Mouse (Mus musculus) embryo, embryonic 11 days (tissue): ENCODE measurements around the gene Pin4.
A peak's percentile ranks its signal among the peaks of the same experiment; 100 is the strongest.
"Not testable (repeated sequence)": the region's sequence is repeated elsewhere in the genome, so short reads cannot be mapped to it uniquely, and the experiment has no call there.

Experiments
- DNase-seq: peaks from one replicate; pipeline ENCODE4 v3.0.0-alpha.2; 2015

The Pin4 gene

DNA sequence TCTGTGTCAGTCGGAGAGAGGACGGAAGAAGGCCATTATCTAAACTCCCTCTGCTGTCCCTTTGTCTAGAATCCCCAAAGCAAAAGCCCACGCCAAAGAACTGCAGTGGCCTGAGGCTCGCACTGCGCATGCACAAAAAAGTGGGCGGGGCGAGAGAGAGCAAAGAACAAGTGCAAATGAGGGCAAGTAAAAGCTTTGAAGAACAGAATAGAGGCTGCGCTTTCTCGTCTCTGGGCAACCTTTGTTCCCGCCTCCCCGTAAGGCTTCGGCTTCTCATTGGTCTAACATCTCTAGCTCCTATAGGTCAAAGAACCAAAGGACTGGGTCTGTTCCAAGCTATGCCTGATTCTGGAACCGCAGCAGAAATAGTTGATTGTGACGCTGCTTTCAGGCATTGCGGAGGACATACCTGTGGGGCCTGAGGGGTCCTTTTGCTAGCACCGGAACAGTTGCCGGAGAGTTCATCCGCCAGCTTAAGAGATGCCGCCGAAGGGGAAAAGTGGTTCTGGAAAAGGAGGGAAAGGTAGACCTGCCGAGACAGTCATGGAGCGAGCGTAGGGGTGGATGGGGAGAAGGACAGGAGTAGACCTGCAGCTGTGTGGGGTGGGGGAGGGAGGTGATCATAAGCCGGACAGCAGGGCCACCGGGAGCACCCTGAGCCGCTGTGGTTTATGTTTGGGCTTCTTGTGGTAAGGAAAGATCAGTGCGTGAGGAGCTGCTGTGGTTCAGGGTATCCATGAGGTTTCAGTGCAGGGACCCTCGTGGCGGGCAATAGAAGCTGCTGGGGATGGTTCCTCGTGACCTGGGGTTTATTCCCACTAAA is at the start of gene Pin4:
Gene Pin4 (plus strand): TSS at position 406 of the 823 bp plus-strand sequence.
- peak; percentile 92 for DNase-seq

DNA sequence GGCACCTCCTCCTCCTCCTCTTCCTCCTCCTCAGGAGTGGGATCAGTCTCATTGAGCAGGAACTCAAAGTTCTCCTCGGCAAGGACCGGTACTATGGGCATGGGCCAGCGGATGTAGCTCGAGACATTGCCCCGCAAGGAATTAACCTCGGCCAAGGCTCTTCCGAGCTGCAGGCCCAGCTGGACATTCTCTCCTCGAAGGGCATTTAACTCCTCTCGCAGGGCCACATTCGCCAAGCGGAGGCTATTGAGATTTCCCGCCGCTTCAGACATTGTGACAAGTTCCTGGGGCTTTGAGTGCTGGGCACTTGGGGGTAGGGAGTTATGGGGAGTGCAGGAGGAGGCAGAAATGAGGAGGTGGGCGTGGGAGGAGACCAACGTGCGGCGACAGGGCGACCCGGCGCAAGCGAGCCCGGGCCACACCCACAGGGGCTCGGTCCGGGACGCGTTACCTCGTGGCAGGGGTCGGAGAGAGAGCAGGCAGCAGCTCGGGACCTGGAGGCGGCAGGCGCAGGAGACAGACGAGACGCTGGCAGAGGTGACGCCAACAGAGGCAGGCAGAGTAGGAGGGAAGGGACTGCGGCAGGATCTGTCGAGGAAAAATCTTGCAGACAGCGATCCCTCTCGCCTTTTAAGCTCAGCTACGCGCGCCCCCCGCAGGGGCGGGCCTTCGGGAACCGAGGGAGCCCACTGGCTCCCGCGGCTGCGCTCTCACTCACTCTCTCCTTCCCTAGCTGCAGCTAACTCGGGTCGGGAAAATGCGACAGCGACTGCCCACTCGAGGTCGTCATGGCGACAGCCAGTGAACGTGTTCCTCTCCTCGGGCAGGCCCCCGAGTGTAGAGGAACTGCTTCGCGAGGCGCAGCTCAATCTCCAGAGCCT is 48.4 kb upstream of the Pin4 start, which contains the start of gene Rtl5:
Gene Rtl5 (minus strand): TSS at position 714 of the 881 bp plus-strand sequence.
- DNase-seq: peak; percentile 88

DNA sequence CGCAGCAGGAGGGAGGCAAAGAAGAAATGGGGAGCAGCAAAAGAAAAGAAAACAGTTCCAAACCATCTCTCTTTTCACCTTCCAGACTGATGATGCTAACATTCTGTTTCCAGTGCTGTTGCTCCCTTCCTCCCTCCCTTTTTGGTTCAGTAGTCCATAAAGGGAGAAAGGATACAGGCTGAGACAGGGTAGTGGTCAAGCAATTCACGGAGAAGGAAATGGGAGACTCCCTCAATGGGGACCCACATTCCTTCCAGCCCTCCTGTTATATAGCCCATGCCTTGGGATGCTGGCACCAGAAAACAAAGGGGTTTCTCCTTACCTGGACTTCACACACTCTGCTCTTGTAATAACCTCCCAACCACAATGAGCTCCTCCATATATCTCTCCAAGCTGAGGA is 47.7 kb upstream of the Pin4 start:
- DNase-seq: no peak

DNA sequence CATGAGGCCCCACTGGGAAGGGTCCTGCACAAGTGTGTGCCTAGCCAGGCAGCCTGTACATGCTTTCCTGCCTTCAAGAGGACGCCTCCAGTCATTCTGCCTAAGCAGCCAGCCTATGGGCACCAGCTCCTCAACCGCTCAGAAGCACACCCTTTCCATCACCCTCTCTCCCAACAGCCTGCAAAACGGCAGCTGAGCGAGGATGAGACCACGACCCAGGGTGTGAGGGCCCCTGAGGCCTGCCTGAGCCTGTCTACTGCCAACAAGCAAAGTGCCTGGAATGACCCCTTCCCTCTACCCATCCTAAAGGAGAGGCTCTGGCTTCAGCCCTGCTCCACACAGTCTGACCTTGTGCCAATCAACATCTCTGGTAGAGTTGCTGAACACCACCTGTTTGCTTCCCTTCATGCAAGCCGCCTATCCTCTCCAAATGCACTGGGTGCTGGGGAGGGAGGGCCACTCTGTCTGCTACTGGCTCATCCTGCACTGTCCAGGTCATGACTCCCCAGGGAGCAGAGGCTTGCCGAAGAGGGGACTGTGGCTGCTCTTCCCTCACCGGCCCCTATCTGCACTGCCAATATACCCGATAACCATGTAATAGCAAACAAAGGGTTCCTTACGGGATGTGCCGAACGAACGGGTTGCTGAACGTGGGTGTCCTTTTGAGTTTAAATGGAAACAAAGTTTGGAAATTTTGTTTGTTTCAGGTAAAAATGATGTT is 45.5 kb upstream of the Pin4 start:
- no peak for DNase-seq

DNA sequence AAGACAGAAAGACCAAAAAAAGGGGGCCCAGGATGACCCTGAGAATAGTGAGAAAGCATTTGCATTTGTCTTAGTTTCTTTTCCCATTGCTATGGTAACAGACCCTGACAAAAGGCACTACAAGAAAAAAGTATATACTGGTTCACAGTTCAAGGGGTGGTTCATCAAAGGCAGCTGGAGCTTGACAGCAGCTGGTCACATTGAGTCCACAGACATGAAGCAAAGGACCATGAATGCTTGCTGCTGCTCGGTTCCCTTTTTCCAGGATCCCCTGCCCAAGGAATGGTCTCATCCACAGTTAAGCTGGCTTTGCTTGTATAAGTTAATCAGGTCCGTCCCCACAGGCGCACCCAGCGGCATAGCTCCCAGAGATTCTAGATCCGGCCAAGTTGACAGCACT is 44.8 kb upstream of the Pin4 start:
- no peak for DNase-seq

DNA sequence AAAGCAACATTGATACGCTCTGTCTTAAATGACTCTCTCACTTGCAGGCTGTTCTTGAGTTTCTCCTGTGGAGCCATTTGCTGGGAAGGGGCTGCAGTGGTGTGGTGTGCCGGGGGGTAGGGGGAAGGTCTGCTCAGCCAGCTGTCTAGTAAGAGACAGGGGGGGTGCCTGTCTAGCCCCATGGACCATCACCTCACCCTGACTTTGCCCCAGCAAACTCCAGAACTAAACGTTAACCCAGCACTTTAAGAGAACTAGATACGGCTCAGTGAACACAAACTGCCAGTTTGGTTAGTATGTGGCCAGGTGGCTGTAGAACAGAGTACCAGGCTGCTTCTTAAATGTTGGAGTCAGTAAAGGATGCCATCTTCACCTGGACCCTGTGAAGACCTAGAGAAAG is 44.1 kb upstream of the Pin4 start:
- DNase-seq: no peak

DNA sequence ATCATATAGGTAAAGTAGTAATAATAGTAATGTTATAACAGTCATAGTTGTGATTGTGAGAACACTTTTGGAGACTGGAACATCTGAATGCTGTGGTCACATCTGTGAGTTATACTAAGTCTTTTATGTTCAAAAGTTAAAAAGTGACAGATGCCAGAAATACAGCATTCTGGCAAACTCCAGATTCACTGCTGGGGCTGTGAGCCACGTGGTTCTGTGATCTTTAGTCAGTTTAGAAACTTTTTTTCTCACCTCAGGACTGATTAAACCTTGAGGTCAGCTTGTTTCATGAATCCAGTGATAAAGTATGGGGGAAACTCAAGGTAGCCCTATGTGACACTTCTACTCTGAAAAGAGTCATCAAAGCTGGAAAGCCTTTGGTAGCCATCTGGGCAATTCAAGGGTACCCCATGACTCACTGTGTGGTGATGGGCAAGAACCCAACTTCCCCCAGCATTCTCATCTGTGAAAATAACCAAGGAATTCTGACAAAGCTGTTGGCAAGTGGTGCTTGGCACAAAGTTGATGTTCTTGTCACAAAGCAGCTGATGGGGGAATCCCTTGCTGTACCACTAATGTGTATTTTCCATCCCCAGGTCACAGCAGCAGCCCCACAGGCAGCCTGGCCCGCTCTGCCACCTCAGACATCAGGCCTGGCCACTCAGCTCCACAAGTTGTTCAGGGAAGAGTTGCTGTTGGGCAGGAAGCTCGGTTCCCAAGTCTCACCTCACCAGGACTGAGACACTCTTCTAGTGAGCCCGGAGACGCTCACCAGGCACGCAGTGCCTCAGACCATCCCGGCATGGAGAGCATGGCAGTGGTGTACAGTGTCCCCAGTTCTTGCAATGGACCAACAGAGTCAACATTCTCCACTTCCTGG is 42.1 kb upstream of the Pin4 start:
- DNase-seq: no peak

DNA sequence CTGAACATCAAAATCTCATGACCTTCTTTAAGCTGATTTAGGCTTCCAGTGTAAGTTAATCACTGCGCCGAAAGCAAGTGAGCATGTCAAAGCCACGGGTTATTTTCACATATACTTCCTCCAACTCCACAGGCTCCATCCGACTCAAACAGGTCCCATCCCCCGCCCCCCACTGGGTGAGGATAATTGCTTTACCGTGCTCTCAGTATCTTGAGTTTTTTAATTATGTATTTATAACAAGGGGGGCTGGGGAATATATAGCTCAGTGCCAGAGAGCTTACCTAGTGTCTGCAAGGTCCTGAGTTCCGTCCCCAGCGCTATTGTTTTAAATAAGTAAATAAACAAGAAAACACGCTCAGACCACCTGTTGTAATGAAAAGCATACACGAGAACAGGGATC is 38.2 kb upstream of the Pin4 start:
- no peak for DNase-seq

DNA sequence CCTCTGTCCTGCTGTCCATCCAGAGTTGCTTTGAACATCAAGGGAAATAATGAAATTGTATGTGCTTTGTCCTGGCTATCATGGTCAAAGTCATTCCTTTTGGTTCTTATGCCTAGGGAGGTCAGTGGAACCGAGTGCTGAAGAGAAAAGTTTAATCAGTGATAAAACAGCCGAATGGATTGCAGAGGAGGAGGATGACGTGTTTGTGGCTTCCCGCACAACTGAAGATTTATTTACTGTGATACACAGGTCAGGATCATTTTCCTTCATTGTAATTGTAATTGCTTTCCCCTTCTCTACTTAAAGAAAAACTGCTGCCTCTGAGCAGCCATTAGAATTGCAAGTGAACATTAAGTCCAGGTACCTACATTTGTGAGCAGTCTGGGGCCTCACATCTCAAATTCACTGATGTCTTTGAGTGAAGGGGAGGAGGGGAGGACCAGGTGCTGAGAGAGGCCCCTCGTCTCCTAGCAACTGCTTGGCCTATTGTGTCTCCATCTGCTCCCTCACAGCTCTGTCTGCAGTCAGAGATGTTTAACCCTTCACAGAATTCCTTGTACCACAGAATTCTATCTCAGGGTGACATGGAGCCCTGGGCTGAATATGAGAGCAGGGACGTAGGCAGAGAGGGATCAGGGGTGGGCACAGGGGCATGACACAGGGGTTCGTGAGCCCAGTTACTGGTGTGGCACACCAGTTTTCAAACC is 37.5 kb upstream of the Pin4 start:
- DNase-seq: peak; percentile 73

DNA sequence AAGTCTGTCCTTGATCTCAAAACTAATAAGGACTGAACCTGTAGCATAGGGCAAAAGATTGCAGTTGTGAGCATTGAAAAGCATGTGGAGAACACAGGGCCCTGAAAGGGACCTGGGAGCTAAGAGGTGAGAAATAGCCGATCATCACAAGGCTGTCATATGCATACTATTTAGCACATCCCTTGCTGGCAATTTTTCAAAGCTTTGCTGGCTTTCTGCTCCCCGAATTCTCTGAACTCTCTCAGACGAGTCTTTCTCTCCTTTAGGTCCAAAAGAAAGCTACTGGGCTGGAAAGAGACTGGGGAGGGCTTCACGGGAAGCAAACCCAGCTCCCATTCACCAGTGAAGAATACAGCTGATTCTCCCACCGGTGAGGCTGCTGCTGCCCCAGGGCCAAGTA is 36.9 kb upstream of the Pin4 start:
- DNase-seq: no peak

DNA sequence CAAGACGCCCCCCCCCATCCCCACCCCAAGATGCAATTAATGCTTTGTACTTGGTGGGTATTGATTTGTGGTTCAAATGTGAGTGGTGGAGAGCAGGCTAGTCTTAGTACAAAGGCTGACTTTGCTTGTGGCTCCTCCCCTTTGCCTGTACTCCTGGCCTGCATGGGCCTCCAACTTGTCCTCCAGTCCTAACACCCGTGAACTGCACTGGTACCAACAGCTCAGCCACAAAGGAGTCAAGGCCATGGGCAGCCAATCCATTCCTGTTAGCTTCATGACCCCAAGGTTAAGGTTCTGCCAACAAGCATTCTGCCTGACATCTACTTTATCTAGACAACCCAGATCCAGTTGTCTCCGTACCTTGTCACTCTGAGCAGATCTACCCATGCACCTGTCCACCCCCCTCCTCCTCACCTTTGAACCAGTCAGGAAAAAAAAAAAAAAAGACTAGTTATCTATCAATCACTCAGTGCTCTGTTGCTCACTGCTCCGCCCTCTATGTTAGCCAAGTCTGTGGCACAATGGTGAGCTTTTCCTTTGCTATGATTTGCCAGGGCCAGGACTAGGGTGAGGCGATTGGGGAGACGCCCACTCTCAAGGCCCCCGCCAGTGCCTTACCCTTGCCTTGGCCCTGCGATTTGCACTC is 33.3 kb upstream of the Pin4 start:
- DNase-seq: no peak

DNA sequence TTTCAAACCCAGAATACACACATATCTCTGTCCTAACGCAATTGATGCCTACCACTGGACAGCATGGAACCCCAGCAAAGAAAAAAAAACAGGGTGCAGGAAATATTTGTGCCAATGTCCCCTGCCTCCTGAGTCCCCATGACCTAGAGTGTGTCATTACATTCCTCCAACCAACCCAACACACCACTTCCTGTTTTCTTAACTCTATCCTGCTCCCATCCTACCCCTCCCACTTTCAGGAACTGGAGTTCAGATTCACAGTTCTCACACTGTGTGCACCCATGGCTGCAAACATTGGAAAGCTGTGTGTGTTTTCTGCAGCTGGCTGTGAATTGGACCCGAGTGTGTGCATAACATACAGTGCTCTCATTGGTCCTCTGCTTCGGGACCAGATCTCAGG is 28.6 kb upstream of the Pin4 start:
- no peak for DNase-seq

DNA sequence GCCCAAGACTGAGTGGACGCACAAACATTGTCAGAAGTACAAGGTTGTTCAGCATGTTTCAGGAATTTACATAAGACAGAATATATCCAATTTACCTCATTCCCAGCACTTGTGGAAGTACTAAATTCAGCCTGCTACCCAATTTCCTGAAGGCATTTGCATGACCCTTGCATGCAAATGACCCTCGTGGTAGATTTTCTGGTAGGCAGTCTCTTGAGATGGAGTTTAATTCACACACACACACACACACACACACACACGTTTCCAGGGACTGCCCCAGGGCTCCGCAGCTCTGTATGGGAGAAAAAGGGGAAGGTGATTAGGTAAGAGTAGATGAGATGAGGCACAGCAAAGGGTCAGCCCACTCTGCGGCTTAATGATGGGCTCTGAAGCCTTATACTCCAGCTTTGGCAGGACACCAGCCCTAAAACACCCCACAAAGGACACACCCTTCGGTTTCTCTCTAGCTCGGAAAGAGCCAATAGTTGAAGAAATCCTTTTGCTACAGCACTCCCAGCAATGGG is 24.8 kb upstream of the Pin4 start:
- no peak for DNase-seq

DNA sequence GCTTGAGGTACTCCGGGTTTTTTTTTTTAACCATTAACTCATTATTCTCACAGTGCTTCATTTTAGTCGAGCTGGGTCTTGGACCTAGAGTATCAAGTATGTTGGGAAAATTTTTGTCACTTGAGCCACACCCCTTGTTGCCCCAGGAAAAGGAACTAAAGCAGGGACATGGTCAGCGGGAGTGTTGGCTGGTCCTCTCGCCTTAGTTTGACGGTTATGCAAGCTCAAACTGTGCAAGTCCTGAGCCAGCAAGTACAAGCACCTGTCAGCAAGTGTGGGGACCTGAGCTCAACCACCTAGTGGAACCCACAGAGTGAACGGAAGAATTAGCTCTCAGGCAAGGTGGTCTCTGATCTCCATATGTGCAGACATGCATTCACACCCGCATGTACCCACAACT is 17.4 kb upstream of the Pin4 start:
- DNase-seq: no peak

DNA sequence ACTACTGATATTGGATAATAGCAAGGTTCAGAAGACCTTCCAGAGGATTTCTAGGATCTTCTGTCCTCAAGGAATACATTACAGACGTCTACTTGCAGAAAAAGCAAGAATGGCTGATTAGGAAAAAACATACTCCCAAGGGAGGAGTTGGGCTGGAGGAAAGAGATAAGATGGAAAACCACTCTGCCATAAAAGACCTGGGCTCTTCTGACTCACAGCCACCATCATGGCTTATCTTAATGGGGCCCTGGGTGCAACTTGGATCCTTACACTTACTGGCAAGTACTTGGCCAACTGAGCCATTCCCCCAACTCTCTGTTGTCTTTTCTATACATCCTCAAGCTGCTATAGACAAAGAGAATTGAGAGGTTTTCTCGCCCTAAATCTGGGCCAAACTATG is 15.4 kb upstream of the Pin4 start:
- DNase-seq: not testable (repeated sequence)

DNA sequence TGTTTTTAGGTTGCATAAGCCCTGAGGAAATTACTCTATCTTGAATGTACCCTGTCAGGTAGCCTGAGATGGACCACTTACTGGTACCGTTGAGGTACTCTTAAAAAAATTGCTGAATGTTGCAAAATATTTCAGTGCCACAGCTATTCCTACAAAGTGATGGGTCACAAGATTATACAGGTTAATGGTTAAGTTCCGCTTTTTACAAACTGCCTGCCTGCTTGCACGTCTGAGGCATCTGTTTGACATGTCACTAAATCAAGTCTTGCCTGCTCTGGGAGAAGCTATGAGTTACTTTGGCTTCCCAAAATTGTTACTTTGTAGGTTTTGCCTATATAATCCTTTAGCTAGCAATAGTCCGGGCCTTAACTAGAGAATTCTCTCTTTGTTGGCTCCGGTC is 9.9 kb upstream of the Pin4 start:
- DNase-seq: not testable (repeated sequence)

DNA sequence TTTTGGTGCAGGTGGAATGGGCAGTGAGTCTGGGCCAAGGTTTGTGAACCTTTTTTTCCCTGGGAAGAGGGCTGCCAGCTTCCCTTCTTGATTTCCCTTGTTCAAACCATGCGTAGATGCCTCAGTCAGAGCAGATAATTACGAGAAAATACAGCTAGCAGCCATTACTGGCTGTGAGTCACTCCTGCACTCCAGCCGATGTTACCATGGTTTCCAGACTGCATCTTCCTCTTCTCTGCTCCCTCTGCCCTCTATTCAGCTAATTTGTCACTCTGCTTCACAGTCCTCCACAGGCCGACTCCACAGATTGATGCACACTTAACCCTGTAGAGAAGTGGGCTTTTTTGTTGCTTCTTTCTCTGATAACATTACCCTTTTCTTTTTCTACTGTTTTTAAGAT is 3.6 kb upstream of the Pin4 start:
- DNase-seq: peak; percentile 7

DNA sequence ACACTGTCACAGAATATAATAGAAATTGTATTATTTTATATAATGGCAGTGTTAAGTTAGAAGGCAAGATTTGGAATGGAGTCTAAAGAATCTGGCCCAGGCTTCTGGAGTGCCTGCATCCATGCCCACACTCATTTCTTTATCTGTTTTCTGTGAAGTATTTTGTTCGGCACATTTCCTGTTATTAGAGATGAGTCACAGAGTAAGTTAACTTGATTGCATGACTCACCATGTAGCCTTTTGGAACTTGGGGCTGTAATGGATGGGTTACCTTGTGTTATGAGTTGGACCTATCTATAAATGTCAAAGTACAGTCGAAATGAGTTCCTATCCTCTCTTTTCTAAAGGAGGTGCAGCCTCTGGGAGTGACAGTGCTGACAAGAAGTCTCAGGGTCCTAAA is 2.1 kb downstream of the Pin4 start:
- no peak for DNase-seq

DNA sequence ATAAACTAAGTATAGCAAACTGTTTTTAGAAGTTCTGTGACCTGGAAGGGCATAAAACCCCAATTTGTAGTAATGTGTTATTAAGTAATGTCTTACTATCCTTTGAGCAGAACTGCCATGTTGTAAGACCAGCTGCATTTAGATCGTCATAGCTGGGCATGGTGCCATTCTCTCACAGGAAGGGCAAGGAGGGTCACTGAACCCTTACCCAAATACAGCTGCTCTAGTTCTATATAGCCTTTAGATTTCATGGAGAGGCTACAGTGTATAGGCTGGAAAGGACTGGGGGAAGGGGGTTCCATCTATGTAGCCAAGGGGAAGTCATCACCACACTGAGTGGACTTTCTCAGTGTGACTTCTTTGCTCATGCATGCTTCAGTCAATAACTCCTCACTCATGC is 21.9 kb downstream of the Pin4 start:
- no peak for DNase-seq

DNA sequence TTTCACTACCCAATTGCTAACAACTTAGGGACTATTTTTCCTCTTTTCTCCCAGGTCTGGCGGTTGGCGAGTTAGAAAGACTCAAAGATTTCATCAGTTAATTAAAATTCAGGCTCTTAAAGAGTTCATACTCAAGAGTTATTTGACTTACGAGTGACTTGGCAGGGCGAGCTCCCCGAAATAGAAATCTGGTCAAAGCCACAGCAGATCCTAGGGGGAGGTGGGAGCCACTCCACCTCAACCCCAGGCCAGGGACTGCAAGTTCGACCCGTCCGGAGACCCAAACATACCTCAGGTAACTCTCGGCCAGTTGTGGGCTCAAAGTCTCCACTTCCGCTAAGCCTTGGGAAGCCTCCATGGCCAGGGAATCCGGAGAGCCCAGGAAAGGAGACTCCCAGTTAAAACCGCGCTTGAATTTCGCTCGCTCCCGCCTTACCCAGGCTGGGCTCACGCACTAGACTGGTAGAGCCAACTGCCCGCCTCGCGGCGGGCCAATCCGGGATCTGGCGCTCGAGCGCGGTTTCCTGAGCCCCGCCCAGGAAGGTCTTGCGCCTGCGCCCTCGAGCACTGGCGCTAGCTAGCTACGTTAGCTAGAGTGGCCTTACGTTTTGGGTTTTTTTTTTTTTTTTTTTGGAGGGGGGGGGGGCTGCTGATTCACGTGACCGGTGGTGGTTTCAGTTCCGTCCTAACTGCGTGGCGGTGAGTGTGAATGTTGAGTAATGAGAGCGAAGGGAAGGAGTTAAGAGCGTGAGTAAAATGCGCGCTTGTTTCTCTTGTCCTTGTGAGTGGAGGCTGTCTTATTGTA is 37.6 kb downstream of the Pin4 start, which contains the start of gene Ercc6l:
Gene Ercc6l (minus strand): TSS at position 474 of the 805 bp plus-strand sequence.
- DNase-seq: peak; percentile 95
